Mouse (Mus musculus) spleen, adult 12 weeks (tissue): ENCODE results near the gene Zbtb40.

Source experiments
- DNase-seq: peaks from one replicate; pipeline ENCODE4 v3.0.0; 2022; ENCODE audit warnings: low spot score

The Zbtb40 gene

DNA sequence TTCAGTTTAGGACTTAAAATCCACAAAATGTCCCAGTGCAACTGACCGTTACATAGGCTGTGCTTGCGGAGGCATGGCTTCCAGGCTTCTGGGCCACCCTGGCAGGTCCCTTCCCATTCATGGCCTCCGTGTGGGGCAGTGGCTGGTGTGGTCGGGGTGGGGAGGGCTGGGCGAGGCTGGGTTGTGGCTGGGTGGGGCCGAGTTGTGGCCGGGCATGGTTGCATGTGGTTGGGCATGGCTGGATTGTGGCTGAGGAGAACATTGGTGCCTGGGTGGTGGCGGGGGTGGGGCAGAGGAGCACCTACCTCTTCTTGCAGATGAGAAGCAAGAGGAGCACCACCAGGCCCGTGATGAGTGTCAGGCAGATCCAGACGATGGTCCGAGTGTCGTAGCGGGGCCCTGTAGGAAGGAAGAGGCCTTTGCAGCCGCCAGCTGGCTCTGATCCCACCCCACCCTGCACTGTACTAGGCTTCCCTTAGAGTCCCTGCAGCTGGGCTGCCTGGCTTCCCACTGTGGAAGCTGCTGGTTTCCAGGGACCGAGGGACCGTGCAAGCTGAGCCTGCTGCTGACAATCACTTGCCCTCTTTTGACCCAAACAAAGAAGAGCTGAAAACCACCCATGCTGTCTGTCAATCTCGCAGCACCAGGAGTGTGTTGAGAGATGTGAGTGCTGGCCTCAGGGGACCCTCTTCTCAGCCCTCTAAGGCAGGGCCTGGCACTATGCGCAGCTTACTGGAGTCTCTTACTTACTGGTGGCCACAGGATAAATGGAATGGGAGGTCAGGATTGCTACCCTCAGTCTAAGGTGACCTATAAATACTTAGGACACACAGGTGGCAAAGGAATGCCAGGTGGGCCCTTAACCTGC lies 113.6 kb downstream of the Zbtb40 start:
- no peak for DNase-seq

DNA sequence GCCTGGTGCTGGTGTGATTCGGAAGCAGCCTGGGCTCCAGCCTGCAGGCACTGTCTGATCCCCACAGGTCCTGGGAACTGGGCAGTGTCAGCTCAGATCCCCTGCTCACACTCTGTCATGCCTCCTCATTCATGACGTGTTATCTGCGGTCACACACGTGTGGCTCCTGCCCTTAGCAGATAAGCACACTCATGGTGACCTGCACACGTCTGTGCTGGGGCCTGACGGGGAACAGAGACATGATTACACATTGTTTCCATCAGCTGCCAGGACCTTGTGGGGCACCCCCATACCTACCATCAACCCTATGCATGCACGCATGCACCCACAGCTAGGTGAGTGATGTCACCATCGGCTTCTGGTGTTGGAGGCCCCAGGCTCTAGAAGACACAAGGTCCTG lies 118.1 kb downstream of the Zbtb40 start:
- no peak for DNase-seq
